Mouse (Mus musculus) cerebellum, adult 11 months (tissue): Measurements from ENCODE around the gene Phc3.
"Not testable (repeated sequence)": the region's sequence is repeated elsewhere in the genome, so short reads cannot be mapped to it uniquely, and the experiment has no call there.

ENCODE experiments used
- DNase-seq: peaks from one replicate; pipeline ENCODE4 v3.0.0; 2022

Phc3 gene

GRCm38 (mm10) chr3:30868625-30869024 lies 100.6 kb downstream of the Phc3 start:
- DNase-seq, result no peak

GRCm38 (mm10) chr3:30868176-30868575 lies 101.0 kb downstream of the Phc3 start:
- no peak for DNase-seq

- no peak for DNase-seq
Observed at GRCm38 (mm10) chr3:30864640-30865039, 104.6 kb downstream of the Phc3 start.

- no peak for DNase-seq
Observed at GRCm38 (mm10) chr3:30863712-30864435, 105.3 kb downstream of the Phc3 start.

GRCm38 (mm10) chr3:30860705-30861104 lies 108.5 kb downstream of the Phc3 start:
- DNase-seq, result no peak

- not testable (repeated sequence) for DNase-seq
Observed at GRCm38 (mm10) chr3:30859599-30859998, 109.6 kb downstream of the Phc3 start.

GRCm38 (mm10) chr3:30855604-30856458 lies 113.4 kb downstream of the Phc3 start, which contains the start of gene Gpr160:
TSS of gene Gpr160 (plus strand) at chr3:30855950.
- DNase-seq, result peak; percentile 25

- no peak for DNase-seq
Observed at GRCm38 (mm10) chr3:30853596-30853995, 115.6 kb downstream of the Phc3 start.

GRCm38 (mm10) chr3:30851422-30851821 lies 117.8 kb downstream of the Phc3 start:
- no peak for DNase-seq
